Mouse (Mus musculus) cortical plate, adult 2 months (tissue): ENCODE data around the gene Pramef8.

Experiments used
- CTCF ChIP-seq: fragments of 200-500 bp; IDR thresholded peaks from 2 replicates; pipeline ENCODE4 v1.5.1; 2011; ENCODE audit warnings: mild to moderate bottlenecking, control low read depth, low read length; ENCODE audit not compliant: insufficient read depth; ENCODE audit errors: extremely low read depth
- POLR2A ChIP-seq: fragments of 200-500 bp; IDR thresholded peaks from 2 replicates; pipeline ENCODE4 v1.6.1; 2011; ENCODE audit warnings: mild to moderate bottlenecking, low read length, control low read depth; ENCODE audit not compliant: insufficient read depth; ENCODE audit errors: extremely low read depth

- TF ChIP-seq POLR2A (no peak), CTCF (no peak)
Measured at GRCm38 (mm10) chr4:143379931-143380715, 32.1 kb upstream of the Pramef8 start.
